Mouse (Mus musculus) myocyte (in vitro differentiated cells): ENCODE results near the gene Stxbp2. TPM values are rescaled to one million over a fixed set of nuclear protein-coding genes. Genes with fewer than 3 reads are reported as not detected.

Experiments
- H3K27me3 ChIP-seq: one replicate; pipeline ENCODE4 v1.6.1; 2011; ENCODE audit not compliant: control insufficient read depth, insufficient read depth, insufficient read length
- H3K36me3 ChIP-seq: one replicate; pipeline ENCODE4 v1.6.1; 2011; ENCODE audit not compliant: control insufficient read depth, insufficient read depth
- H3K4me2 ChIP-seq: one replicate; pipeline ENCODE4 v1.6.1; 2011; ENCODE audit warnings: low read depth, control low read depth
- H3K4me3 ChIP-seq: one replicate; pipeline ENCODE4 v1.5.1; 2011; ENCODE audit warnings: mild to moderate bottlenecking, control low read depth, moderate library complexity
- H3K79me2 ChIP-seq: one replicate; pipeline ENCODE4 v1.6.1; 2011; ENCODE audit not compliant: control insufficient read depth, insufficient read depth
- H3ac ChIP-seq: one replicate; pipeline ENCODE4 v1.6.1; 2011; ENCODE audit not compliant: control insufficient read depth, insufficient read length
- CEBPB ChIP-seq: IDR thresholded peaks from 2 replicates; pipeline ENCODE4 v1.6.1; 2011; ENCODE audit warnings: mild to moderate bottlenecking, moderate library complexity; ENCODE audit not compliant: poor library complexity, insufficient read depth, severe bottlenecking
- E2F4 ChIP-seq: IDR thresholded peaks from one replicate; pipeline ENCODE4 v1.6.1; 2011; ENCODE audit warnings: mild to moderate bottlenecking, control low read depth, moderate library complexity; ENCODE audit not compliant: insufficient read depth
- MAX ChIP-seq: IDR thresholded peaks from one replicate; pipeline ENCODE4 v1.6.1; 2011; ENCODE audit warnings: low read depth, mild to moderate bottlenecking, control low read depth
- MYOD1 ChIP-seq, 3 experiments: IDR thresholded peaks; one replicate each; pipeline ENCODE4 v1.6.1; 2011; ENCODE audit warnings: control low read depth in 2 of 3, low read depth in 2 of 3, mild to moderate bottlenecking in 2 of 3, moderate library complexity in 1 of 3; ENCODE audit not compliant: insufficient read length in 2 of 3, control insufficient read depth in 1 of 3
- MYOG ChIP-seq, 3 experiments: IDR thresholded peaks; one replicate each; pipeline ENCODE4 v1.6.1; 2011; ENCODE audit warnings: control low read depth in 2 of 3, low read depth in 2 of 3, mild to moderate bottlenecking in 2 of 3; ENCODE audit not compliant: insufficient read length in 2 of 3, control insufficient read depth in 1 of 3, insufficient read depth in 1 of 3
- POLR2A ChIP-seq: IDR thresholded peaks from one replicate; pipeline ENCODE4 v1.6.1; 2011; ENCODE audit warnings: low read depth, mild to moderate bottlenecking, control low read depth, moderate library complexity; ENCODE audit not compliant: insufficient read length
- POLR2AphosphoS2 ChIP-seq: IDR thresholded peaks from one replicate; pipeline ENCODE4 v1.6.1; 2011; ENCODE audit warnings: low read depth, control low read depth; ENCODE audit not compliant: insufficient read length
- REST ChIP-seq: IDR thresholded peaks from one replicate; pipeline ENCODE4 v1.6.1; 2011; ENCODE audit warnings: mild to moderate bottlenecking, control low read depth, moderate library complexity; ENCODE audit not compliant: insufficient read depth, insufficient read length
- SRF ChIP-seq: IDR thresholded peaks from one replicate; pipeline ENCODE4 v1.6.1; 2011; ENCODE audit warnings: low read depth; ENCODE audit not compliant: control insufficient read depth, insufficient read length
- TCF12 ChIP-seq: IDR thresholded peaks from one replicate; pipeline ENCODE4 v1.6.1; 2011; ENCODE audit warnings: mild to moderate bottlenecking, control low read depth; ENCODE audit not compliant: poor library complexity, insufficient read depth, severe bottlenecking
- TCF3 ChIP-seq: IDR thresholded peaks from one replicate; pipeline ENCODE4 v1.6.1; 2011; ENCODE audit warnings: low read depth, control low read depth; ENCODE audit not compliant: insufficient read length
- USF1 ChIP-seq: IDR thresholded peaks from one replicate; pipeline ENCODE4 v1.6.1; 2011; ENCODE audit warnings: low read depth, mild to moderate bottlenecking, control low read depth, moderate library complexity
- polyA plus RNA-seq: library from polyadenylated mRNA; unstranded; fragments of >200 nt; fragmentation: generic; extraction: Trizol; gene quantifications from one replicate; pipeline ENCODE4 v1.2.1, GENCODE M21; 2012; ENCODE audit warnings: missing spikeins

The Stxbp2 gene
- polyA plus RNA-seq, 1 experiment, result 7.7 TPM

GRCm38 (mm10) chr8:3622119-3622518 is 8.6 kb upstream of the Stxbp2 start:
- Histone ChIP-seq H3K4me2 (peak overlapping the region; percentile 89), H3K27me3 (no peaks in the 10 kb centered on the region), H3K36me3 (no peaks in the 10 kb centered on the region), H3ac (no peak overlapping the region), H3K4me3 (peak overlapping the region; percentile 91), H3K79me2 (peaks cover 27% of the 10 kb centered on the region)
- TF ChIP-seq E2F4, result no peak
- no peak for TF ChIP-seq SRF
- no peak for TF ChIP-seq USF1
- TF ChIP-seq POLR2AphosphoS2, result no peak

- Histone ChIP-seq H3ac (no peak within 1 kb of the TSS), H3K27me3 (no peaks in the 10 kb centered on the region), H3K4me3 (no peak within 1 kb of the TSS), H3K79me2 (peaks cover 11% of the 10 kb centered on the region), H3K4me2 (no peak within 1 kb of the TSS), H3K36me3 (no peaks in the 10 kb centered on the region)
- TF ChIP-seq CEBPB (no peak), POLR2AphosphoS2 (no peak), POLR2A (no peak), MYOD1 (IDR thresholded peaks at IDR 0.05; ENCODE audit: control insufficient read depth in 1 of 3, insufficient read length in 2 of 3, low read depth in 2 of 3) (no peak), MYOG (IDR thresholded peaks at IDR 0.05; ENCODE audit: control insufficient read depth in 1 of 3, insufficient read depth in 1 of 3, insufficient read length in 2 of 3, low read depth in 2 of 3) (no peak), TCF3 (no peak), E2F4 (no peak), REST (no peak), USF1 (no peak), MAX (no peak), TCF12 (no peak), SRF (no peak)
Observed at GRCm38 (mm10) chr8:3625445-3625844, 5.3 kb upstream of the Stxbp2 start, which contains the start of gene Pcp2. Gene Pcp2, minus strand, starts transcription at chr8:3625545.

- Histone ChIP-seq H3K79me2 (no peaks in the 10 kb centered on the region), H3K4me2 (no peak overlapping the region), H3ac (no peak overlapping the region), H3K27me3 (no peaks in the 10 kb centered on the region), H3K4me3 (no peak overlapping the region), H3K36me3 (no peaks in the 10 kb centered on the region)
- no peak for TF ChIP-seq POLR2AphosphoS2
- no peak for TF ChIP-seq MAX
- TF ChIP-seq TCF12, result no peak
- no peak for TF ChIP-seq SRF
- no peak for TF ChIP-seq TCF3
- TF ChIP-seq REST, result no peak
- TF ChIP-seq MYOD1 (IDR thresholded peaks at IDR 0.05; ENCODE audit: control insufficient read depth in 1 of 3, insufficient read length in 2 of 3, low read depth in 2 of 3), result no peak
- TF ChIP-seq MYOG (IDR thresholded peaks at IDR 0.05; ENCODE audit: control insufficient read depth in 1 of 3, insufficient read depth in 1 of 3, insufficient read length in 2 of 3, low read depth in 2 of 3), result no peak
- no peak for TF ChIP-seq CEBPB
- TF ChIP-seq POLR2A, result no peak
- TF ChIP-seq E2F4, result no peak
- no peak for TF ChIP-seq USF1
Observed at GRCm38 (mm10) chr8:3626971-3627370, 3.8 kb upstream of the Stxbp2 start.

- Histone ChIP-seq H3K27me3 (no peaks in the 10 kb centered on the region), H3K4me2 (no peak overlapping the region)
- TF ChIP-seq TCF3 (no peak), MYOD1 (IDR thresholded peaks at IDR 0.05; ENCODE audit: control insufficient read depth in 1 of 3, insufficient read length in 2 of 3, low read depth in 2 of 3) (no peak), USF1 (no peak), SRF (no peak), CEBPB (no peak)
Observed at GRCm38 (mm10) chr8:3628014-3628413, 2.7 kb upstream of the Stxbp2 start.

DNA sequence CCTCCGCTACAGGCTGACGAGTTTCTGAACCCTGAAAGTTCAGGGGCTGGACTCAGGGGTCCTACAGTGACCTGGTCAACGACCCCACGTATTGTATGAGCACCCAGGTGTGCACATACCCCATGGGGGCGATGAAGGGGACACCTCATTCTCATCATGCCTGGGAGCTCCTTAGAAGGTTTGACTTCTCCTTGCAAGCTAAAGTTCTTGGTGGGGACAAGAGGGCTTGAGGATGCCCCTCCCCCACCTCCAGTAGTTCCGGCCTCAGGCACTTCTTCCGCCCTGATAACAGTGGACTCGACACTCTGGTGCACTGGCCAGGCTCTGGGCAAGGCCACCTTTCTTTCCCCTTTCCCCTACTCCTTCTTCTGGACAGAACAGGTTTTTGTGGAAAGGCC is 722 bp downstream of the Stxbp2 start:
- Histone ChIP-seq H3K4me3 (peak overlapping the region; percentile 24), H3K79me2 (no peaks in the 10 kb centered on the region), H3K4me2 (peak overlapping the region; percentile 74), H3K36me3 (no peaks in the 10 kb centered on the region), H3ac (no peak overlapping the region), H3K27me3 (peaks cover 8% of the 10 kb centered on the region)
- TF ChIP-seq CEBPB (no peak), POLR2AphosphoS2 (no peak), E2F4 (no peak), POLR2A (no peak), REST (no peak), TCF3 (no peak), SRF (no peak), MYOD1 (IDR thresholded peaks at IDR 0.05; ENCODE audit: control insufficient read depth in 1 of 3, insufficient read length in 2 of 3, low read depth in 2 of 3) (no peak), TCF12 (no peak), USF1 (no peak), MYOG (IDR thresholded peaks at IDR 0.05; ENCODE audit: control insufficient read depth in 1 of 3, insufficient read depth in 1 of 3, insufficient read length in 2 of 3, low read depth in 2 of 3) (no peak), MAX (no peak)

More at GRCm38 (mm10) chr8:3628014-3628413, 2.7 kb upstream of the Stxbp2 start:
- Histone ChIP-seq H3K4me3 (no peak overlapping the region), H3K79me2 (no peaks in the 10 kb centered on the region), H3ac (no peak overlapping the region), H3K36me3 (no peaks in the 10 kb centered on the region)
